Mouse (Mus musculus): ENCODE results near the gene Ocln.
"Not testable (repeated sequence)": the region's sequence is repeated elsewhere in the genome, so short reads cannot be mapped to it uniquely, and the experiment has no call there.

- not testable (repeated sequence) for TF ChIP-seq POLR2A (IDR thresholded peaks at IDR 0.05; ENCODE audit: low read depth, low read length); CTCF (IDR thresholded peaks at IDR 0.05; ENCODE audit: borderline replicate concordance, insufficient read depth, low read length)
Observed at GRCm38 (mm10) chr13:100494370-100494769, 58.1 kb downstream of the Ocln start.
